Mouse (Mus musculus) CH12.LX (cell line): ENCODE measurements at regions not wholly inside any gene's neighbourhood (a gene's known extent, or its start where the extent isn't known, plus 50 kb on each side); places are given as distances from the start of the nearest gene placed in this dataset.

Experiments
- USF1 ChIP-seq: IDR thresholded peaks from 2 replicates; pipeline ENCODE4 v1.6.1; 2014; ENCODE audit warnings: low read depth, mild to moderate bottlenecking, inconsistent platforms, low read length, improper control_type of control experiment
- ZNF384 ChIP-seq: IDR thresholded peaks from 2 replicates; pipeline ENCODE4 v1.6.1; 2012; ENCODE audit warnings: low read depth, low read length, improper control_type of control experiment, inconsistent platforms

- no peak for TF ChIP-seq USF1
- TF ChIP-seq ZNF384 = no peak
Observed at GRCm38 (mm10) chr1:90552644-90553043, 50.1 kb upstream of the Cops8 start.
